Mouse (Mus musculus) MEL (cell line): ENCODE results near the gene Wdr86.

Experiments
- BHLHE40 ChIP-seq: IDR thresholded peaks from 2 replicates; pipeline ENCODE4 v1.6.1; 2012; ENCODE audit warnings: low read depth, mild to moderate bottlenecking, inconsistent platforms, low read length, improper control_type of control experiment, borderline replicate concordance
- CHD1 ChIP-seq: IDR thresholded peaks from 2 replicates; pipeline ENCODE4 v1.6.1; 2012; ENCODE audit warnings: low read depth, mild to moderate bottlenecking, inconsistent platforms, low read length, improper control_type of control experiment
- CHD2 ChIP-seq: IDR thresholded peaks from 2 replicates; pipeline ENCODE4 v1.6.1; 2011; ENCODE audit warnings: low read length, improper control_type of control experiment
- CTCF ChIP-seq, 3 experiments: IDR thresholded peaks in 2 of 3; conservative IDR thresholded peaks in 1 of 3; 2 replicates each; pipeline ENCODE4 v1.5.1; 2011 to 2012; ENCODE audit warnings: low read length in 3 of 3, low read depth in 2 of 3, mild to moderate bottlenecking in 2 of 3, improper control_type of control experiment in 1 of 3, inconsistent platforms in 1 of 3, mixed read lengths in 1 of 3, moderate library complexity in 1 of 3; ENCODE audit not compliant: control insufficient read depth in 1 of 3, insufficient read depth in 1 of 3, poor library complexity in 1 of 3, severe bottlenecking in 1 of 3
- E2F4 ChIP-seq: IDR thresholded peaks from 2 replicates; pipeline ENCODE4 v1.6.1; 2011; ENCODE audit warnings: low read depth, low read length, improper control_type of control experiment, borderline replicate concordance
- EP300 ChIP-seq, 2 experiments: IDR thresholded peaks; 2 replicates each; pipeline ENCODE4 v1.6.1; 2011; ENCODE audit warnings: improper control_type of control experiment in 2 of 2, low read length in 2 of 2, low read depth in 1 of 2, mild to moderate bottlenecking in 1 of 2
- KAT2A ChIP-seq: conservative IDR thresholded peaks from 2 replicates; pipeline ENCODE4 v1.6.1; 2012; ENCODE audit warnings: low read depth, low read length, improper control_type of control experiment, inconsistent platforms
- MYC ChIP-seq: IDR thresholded peaks from 2 replicates; pipeline ENCODE4 v1.6.1; 2011; ENCODE audit warnings: low read depth, mild to moderate bottlenecking, low read length, improper control_type of control experiment, moderate library complexity
- POLR2A ChIP-seq, 2 experiments: IDR thresholded peaks; 2 replicates each; pipeline ENCODE4 v1.6.1; 2011 to 2012; ENCODE audit warnings: low read length in 2 of 2, mild to moderate bottlenecking in 2 of 2, control low read depth in 1 of 2, improper control_type of control experiment in 1 of 2, low read depth in 1 of 2, moderate library complexity in 1 of 2; ENCODE audit not compliant: control insufficient read depth in 1 of 2, insufficient read depth in 1 of 2, poor library complexity in 1 of 2
- POLR2AphosphoS5 ChIP-seq: IDR thresholded peaks from 2 replicates; pipeline ENCODE4 v1.6.1; 2012; ENCODE audit warnings: low read depth, borderline replicate concordance, mild to moderate bottlenecking, inconsistent platforms, low read length, moderate library complexity, mixed read lengths
- RCOR1 ChIP-seq: IDR thresholded peaks from 2 replicates; pipeline ENCODE4 v1.6.1; 2012; ENCODE audit warnings: low read depth, mild to moderate bottlenecking, inconsistent platforms, low read length, improper control_type of control experiment
- SMC3 ChIP-seq: IDR thresholded peaks from 2 replicates; pipeline ENCODE4 v1.6.1; 2011; ENCODE audit warnings: low read depth, low read length, improper control_type of control experiment
- USF1 ChIP-seq: IDR thresholded peaks from 2 replicates; pipeline ENCODE4 v1.6.1; 2014; ENCODE audit warnings: low read depth, mild to moderate bottlenecking, inconsistent platforms, low read length, improper control_type of control experiment, moderate library complexity
- ZKSCAN1 ChIP-seq: IDR thresholded peaks from 2 replicates; pipeline ENCODE4 v1.6.1; 2012; ENCODE audit warnings: low read depth, mild to moderate bottlenecking, inconsistent platforms, low read length, improper control_type of control experiment, moderate library complexity

- TF ChIP-seq USF1 = no peak
- no peak for TF ChIP-seq BHLHE40
- no peak for TF ChIP-seq SMC3
- no peak for TF ChIP-seq RCOR1
- TF ChIP-seq KAT2A = no peak
- TF ChIP-seq CTCF (IDR thresholded peaks at IDR 0.05 in 2 of 3, conservative IDR thresholded peaks at IDR 0.05 in 1 of 3; ENCODE audit: control insufficient read depth in 1 of 3, insufficient read depth in 1 of 3, low read depth in 2 of 3, low read length in 3 of 3, poor library complexity in 1 of 3, severe bottlenecking in 1 of 3) = no peak
- TF ChIP-seq POLR2AphosphoS5 = no peak
- no peak for TF ChIP-seq MYC
- no peak for TF ChIP-seq CHD1
- TF ChIP-seq E2F4 = no peak
- TF ChIP-seq CHD2 = no peak
- no peak for TF ChIP-seq EP300 (IDR thresholded peaks at IDR 0.05; ENCODE audit: low read depth in 1 of 2, low read length in 2 of 2)
- no peak for TF ChIP-seq POLR2A (IDR thresholded peaks at IDR 0.05; ENCODE audit: control insufficient read depth in 1 of 2, insufficient read depth in 1 of 2, low read depth in 1 of 2, low read length in 2 of 2, poor library complexity in 1 of 2)
- no peak for TF ChIP-seq ZKSCAN1
These were observed 16.5 kb downstream of the Wdr86 start for GRCm38 (mm10) chr5:24713987-24714386.
